Mouse (Mus musculus): ENCODE measurements around the gene Gm29797. TPM values are rescaled to one million over a fixed set of nuclear protein-coding genes. Genes with fewer than 3 reads are reported as not detected.

The Gm29797 gene
- total RNA-seq, 2 experiments from 2014 or later = 0.48 to 1.3 TPM

DNA sequence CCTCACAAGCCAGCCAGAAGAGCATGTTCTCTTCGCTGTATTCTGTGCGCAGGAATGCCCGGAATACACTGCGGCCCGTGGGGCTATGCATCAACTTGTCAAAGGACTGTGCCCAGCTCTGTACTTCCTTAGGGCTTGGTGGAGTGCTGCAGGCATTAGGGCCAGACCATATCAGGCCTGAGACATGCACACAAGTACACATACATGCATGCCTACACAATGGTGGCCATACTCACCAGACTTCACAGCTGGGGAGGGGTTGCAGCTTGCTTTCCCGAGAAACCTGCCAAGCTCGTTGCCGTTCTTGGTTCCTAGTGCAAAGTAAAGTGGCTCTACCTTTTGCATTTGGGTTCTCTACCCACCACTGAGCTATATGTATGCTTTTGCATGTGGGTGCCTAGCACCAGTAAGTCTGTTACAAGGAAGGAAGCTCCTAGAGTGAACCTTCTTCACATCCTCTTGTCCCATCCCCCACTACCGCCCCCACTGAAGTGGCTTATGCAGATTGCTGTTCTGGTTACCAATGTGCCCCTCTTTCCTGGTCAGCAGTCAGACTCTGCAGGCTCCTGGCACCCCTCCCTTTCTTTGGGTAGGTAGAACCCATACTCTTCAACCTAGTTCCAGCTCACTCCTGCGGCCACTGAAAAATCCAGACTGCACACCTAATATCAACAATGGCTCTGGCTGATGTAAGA lies 32.8 kb downstream of the Gm29797 start:
- no peak overlapping the region for H3K27ac ChIP-seq
- TF ChIP-seq CTCF (IDR thresholded peaks at IDR 0.05) = no peak
- intact Hi-C loops (cut with DNase I) = no loop called here
- H3K4me3 ChIP-seq = no peak overlapping the region
- no peak for DNase-seq (ENCODE audit: extremely low spot score in 1 of 2, low spot score in 2 of 2)

DNA sequence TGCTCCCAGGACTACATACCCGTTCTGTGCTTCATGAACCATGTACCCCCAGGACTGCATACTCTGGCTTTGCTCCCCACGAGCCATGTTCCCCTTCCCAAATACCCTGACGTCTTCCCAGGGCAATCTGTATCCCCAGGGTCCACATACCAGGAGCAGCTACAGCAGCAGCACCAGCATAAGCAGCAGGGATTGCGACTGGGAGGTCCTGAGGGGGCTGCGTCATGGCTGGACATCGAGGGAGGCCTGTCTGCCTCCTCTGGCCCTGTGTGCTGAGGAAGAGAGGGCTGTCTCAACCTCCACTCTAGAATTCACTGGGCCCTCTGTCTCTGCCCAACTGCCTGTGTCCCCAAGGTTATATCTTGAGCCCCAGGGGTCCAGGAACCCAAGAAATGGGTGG lies 34.2 kb downstream of the Gm29797 start:
- no peak for DNase-seq (ENCODE audit: extremely low spot score in 1 of 2, low spot score in 2 of 2)
- Histone ChIP-seq H3K27ac (no peak overlapping the region; the same call in 1 of the 2 replicates), H3K4me3 (no peak overlapping the region)
- intact Hi-C loops (cut with DNase I) = no loop called here
- no peak for TF ChIP-seq CTCF (IDR thresholded peaks at IDR 0.05)

DNA sequence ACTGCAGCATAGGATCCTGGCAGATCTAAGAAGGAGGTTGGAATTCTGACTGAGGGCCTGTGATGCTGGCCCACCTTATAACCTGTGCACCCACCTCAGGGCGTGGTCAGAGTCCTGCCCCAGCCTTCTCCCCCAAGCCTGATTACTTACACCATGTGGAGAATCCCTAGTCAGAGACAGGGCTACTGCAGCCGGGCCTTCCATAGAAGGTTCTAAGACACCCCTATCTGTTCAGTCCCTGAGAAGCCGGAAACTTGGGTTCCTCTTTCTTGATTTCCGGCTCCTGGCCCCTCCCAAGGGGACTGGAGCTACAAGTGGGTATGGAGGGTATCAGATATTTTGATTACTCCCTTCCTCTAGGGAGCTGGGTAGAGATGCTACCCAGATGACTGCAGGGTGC lies 34.7 kb downstream of the Gm29797 start:
- no peak overlapping the region for H3K27ac ChIP-seq
- no peak for TF ChIP-seq CTCF (IDR thresholded peaks at IDR 0.05)
- no peak overlapping the region for H3K4me3 ChIP-seq
- intact Hi-C loops (cut with DNase I) = no loop called here
- no peak for DNase-seq (ENCODE audit: extremely low spot score in 1 of 2, low spot score in 2 of 2)

GRCm38 (mm10) chr2:181692304-181692703 lies 35.5 kb downstream of the Gm29797 start:
- TF ChIP-seq CTCF (IDR thresholded peaks at IDR 0.05) = no peak
- intact Hi-C loops (cut with DNase I) = no loop called here
- H3K4me3 ChIP-seq = no peak overlapping the region
- no peak for DNase-seq (ENCODE audit: extremely low spot score in 1 of 2, low spot score in 2 of 2)
- H3K27ac ChIP-seq = no peak overlapping the region

DNA sequence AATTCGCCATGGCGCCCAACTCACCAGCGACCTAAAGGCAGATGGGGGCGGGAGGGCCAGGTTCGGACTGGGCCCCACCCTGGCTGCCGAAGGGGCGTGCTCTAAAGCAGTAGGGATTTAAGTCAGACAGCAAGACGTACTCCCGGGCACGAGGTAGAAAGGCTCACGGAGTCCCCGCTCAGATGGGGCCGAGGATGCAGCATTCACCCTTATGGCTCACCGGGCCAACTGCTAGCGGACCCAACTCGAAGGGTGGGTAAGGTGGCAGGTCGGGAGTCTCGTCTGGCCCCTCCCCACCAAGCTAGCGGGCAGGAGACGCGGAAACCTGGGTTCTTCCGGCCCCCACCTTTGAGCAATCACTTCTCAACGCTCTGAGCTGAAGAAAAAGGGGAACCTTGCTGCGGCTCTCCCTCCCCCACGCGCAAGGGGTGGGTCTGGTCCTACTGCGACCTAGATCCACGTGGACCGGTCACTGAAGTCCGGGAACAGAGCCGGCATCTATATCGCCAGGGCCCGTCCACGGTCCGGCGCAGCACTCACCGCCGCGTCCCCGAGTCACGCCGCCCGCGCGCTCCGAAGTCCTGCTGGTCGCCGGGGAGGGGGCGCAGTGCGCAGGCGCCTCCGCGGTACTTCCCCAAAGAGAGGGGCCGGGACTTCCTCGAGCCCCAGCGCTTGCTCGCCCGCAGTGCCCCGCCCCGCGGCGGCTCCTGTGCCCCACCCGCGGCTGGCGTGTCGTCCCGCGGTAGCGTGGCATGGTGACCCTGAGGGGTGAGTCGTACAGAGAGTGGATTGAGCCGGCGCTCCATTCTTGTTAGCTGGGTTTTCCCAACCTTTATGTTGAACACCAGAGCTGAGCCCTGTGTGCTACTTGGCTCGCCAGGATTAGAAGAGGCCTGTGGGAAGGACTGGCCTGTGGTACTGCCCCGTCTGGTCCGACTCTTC lies 36.8 kb downstream of the Gm29797 start, which contains the start of gene Rgs19:
Gene Rgs19 (minus strand): TSS at position 639 of the 942 bp plus-strand sequence.
- intact Hi-C loops (cut with DNase I) = no loop called here
- Histone ChIP-seq H3K27ac (peak within 1 kb of the TSS; percentile 90), H3K4me3 (peak within 1 kb of the TSS; percentile 80)
- no peak for TF ChIP-seq CTCF (IDR thresholded peaks at IDR 0.05)
- DNase-seq (ENCODE audit: extremely low spot score in 1 of 2, low spot score in 2 of 2) = peak; percentile 82 to 85

GRCm38 (mm10) chr2:181694581-181694980 lies 37.7 kb downstream of the Gm29797 start:
- intact Hi-C loops (cut with DNase I) = no loop called here
- no peak for DNase-seq (ENCODE audit: extremely low spot score in 1 of 2, low spot score in 2 of 2)
- TF ChIP-seq CTCF (IDR thresholded peaks at IDR 0.05) = no peak
- Histone ChIP-seq H3K27ac (no peak overlapping the region), H3K4me3 (no peak overlapping the region)

- no peak for TF ChIP-seq CTCF (IDR thresholded peaks at IDR 0.05)
- intact Hi-C loops (cut with DNase I) = no loop called here
- Histone ChIP-seq H3K27ac (no peak overlapping the region), H3K4me3 (no peak overlapping the region)
- no peak for DNase-seq (ENCODE audit: extremely low spot score in 1 of 2, low spot score in 2 of 2)
Observed at GRCm38 (mm10) chr2:181695776-181696175, 38.9 kb downstream of the Gm29797 start.

DNA sequence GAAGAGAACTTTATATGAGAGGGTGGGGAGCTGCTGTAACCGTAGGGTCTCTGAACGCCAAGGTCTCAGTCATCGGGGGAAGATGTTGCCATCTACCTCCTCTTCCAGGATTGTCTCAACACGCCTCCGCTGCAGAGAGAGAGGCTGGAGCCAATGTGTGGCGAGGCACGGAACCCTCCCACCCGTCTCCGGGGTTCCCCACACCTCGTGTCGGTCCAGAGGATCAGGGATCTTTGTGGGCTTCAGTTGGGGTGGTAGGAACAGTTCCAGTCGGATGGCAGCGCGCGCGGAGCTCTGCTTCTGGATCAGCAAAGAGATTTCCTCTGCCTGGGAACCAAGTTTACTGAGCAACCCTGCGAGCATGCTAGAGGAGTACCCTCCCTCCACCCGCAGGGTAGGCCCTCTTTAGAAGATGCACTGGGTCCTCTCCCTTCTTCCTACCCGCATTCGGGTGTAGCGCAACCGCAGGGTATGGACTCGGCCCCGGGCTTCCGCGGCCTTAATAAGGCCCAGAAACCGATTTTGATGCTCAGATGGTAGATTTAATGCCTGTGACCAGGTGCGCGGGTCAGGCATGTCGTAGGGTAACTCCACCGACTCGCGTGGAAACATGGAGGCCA lies 40.1 kb downstream of the Gm29797 start:
- DNase-seq (ENCODE audit: extremely low spot score in 1 of 2, low spot score in 2 of 2) = no peak
- intact Hi-C loops (cut with DNase I) = no loop called here

DNA sequence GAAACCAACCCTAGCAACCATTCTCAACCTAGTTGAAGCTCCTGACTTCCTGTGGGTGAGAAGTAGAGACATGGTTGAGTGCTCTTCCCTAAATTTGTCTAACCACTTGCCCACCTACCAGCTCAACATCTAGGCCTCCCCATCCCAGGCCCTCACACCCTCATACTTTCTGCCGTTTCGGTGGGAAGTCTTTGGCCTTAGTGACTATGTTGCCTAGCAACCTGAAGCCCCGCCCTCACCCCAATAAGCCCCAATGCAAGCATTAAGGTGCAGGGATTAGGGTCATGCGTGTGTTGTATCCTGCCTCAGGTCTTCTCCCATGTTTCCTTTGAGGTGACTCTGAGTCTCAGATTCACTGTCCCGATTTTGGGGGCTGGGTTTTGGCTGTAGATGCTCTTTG lies 41.4 kb downstream of the Gm29797 start, which contains the start of gene Lkaaear1:
Gene Lkaaear1 (minus strand): TSS at position 202 of the 400 bp plus-strand sequence.
- intact Hi-C loops (cut with DNase I) = no loop called here
- Histone ChIP-seq H3K27ac (no peak within 1 kb of the TSS), H3K4me3 (no peak within 1 kb of the TSS)
- DNase-seq (ENCODE audit: extremely low spot score in 1 of 2, low spot score in 2 of 2) = no peak
- TF ChIP-seq CTCF (IDR thresholded peaks at IDR 0.05) = no peak

More for the DNA sequence above, 40.1 kb downstream of the Gm29797 start:
- no peak for TF ChIP-seq CTCF (IDR thresholded peaks at IDR 0.05)
- H3K27ac ChIP-seq = no peak overlapping the region
- no peak overlapping the region for H3K4me3 ChIP-seq

- H3K4me3 ChIP-seq = no peak overlapping the region
- intact Hi-C loops (cut with DNase I) = loop anchor here (5.0 kb wide), 1 partner anchor 49 kb away; the partner anchor contains the start of gene Gm29797
- DNase-seq (ENCODE audit: extremely low spot score in 1 of 2, low spot score in 2 of 2) = no peak
- TF ChIP-seq CTCF (IDR thresholded peaks at IDR 0.05) = peak; percentile 70
- H3K27ac ChIP-seq = no peak overlapping the region
Observed at GRCm38 (mm10) chr2:181706668-181707067, 49.8 kb downstream of the Gm29797 start.

Other genes with a start within 250 kb of the Gm29797 start
- gene Zbtb46, start 197.6 kb upstream of the Gm29797 start, total RNA-seq (2021) = 10 to 100 TPM; 12.0 to 13.7 TPM
- not detected for gene Abhd16b, start 163.8 kb upstream of the Gm29797 start, total RNA-seq (2021)
- gene Tpd52l2, start 159.9 kb upstream of the Gm29797 start, total RNA-seq (2021) = 10 to 100 TPM; 73.2 to 76.3 TPM
- 100 to 1,000 TPM; 288 to 300 TPM for gene Dnajc5, start 136.5 kb upstream of the Gm29797 start, total RNA-seq (2021)
- gene Uckl1, start 72.1 kb upstream of the Gm29797 start, total RNA-seq (2021) = 10 to 100 TPM; 57.7 to 71.1 TPM
- gene Prpf6, start 65.2 kb upstream of the Gm29797 start, total RNA-seq (2021) = 10 to 100 TPM; 54.4 to 57.4 TPM
- 10 to 100 TPM; 83.1 to 93.8 TPM for gene Zfp512b, start 64.2 kb upstream of the Gm29797 start, total RNA-seq (2021)
- 10 to 100 TPM; 21.5 to 22.0 TPM for gene Samd10, start 57.8 kb upstream of the Gm29797 start, total RNA-seq (2021)
- gene Sox18, start 14.6 kb downstream of the Gm29797 start, total RNA-seq (2021) = 10 to 100 TPM; 10.9 to 11.2 TPM
- 10 to 100 TPM; 65.7 to 78.1 TPM for gene Tcea2, start 23.3 kb downstream of the Gm29797 start, total RNA-seq (2021)
- 10 to 100 TPM; 30.6 to 33.2 TPM for gene Rgs19, start 36.9 kb downstream of the Gm29797 start, total RNA-seq (2021)
- not detected for gene Lkaaear1, start 41.4 kb downstream of the Gm29797 start, total RNA-seq (2021)
- gene Oprl1, start 58.0 kb downstream of the Gm29797 start, total RNA-seq (2021) = 10 to 100 TPM; 48.7 to 53.2 TPM
- gene Myt1, start 106.3 kb downstream of the Gm29797 start, total RNA-seq (2021) = 10 to 100 TPM; 17.9 to 19.6 TPM
- 10 to 100 TPM; 79.1 to 90.6 TPM for gene Pcmtd2, start 180.8 kb downstream of the Gm29797 start, total RNA-seq (2021)
- gene Polr3k, start 207.3 kb downstream of the Gm29797 start, total RNA-seq (2021) = 10 to 100 TPM; 29.5 to 30.9 TPM